Mouse (Mus musculus) MEL (cell line): ENCODE measurements around the gene Ap3b1.

Source experiments
- CHD2 ChIP-seq: IDR thresholded peaks from 2 replicates; pipeline ENCODE4 v1.6.1; 2011; ENCODE audit warnings: low read length, improper control_type of control experiment
- CTCF ChIP-seq, 3 experiments: IDR thresholded peaks in 2 of 3; conservative IDR thresholded peaks in 1 of 3; 2 replicates each; pipeline ENCODE4 v1.5.1; 2011 to 2012; ENCODE audit warnings: low read length in 3 of 3, low read depth in 2 of 3, mild to moderate bottlenecking in 2 of 3, improper control_type of control experiment in 1 of 3, inconsistent platforms in 1 of 3, mixed read lengths in 1 of 3, moderate library complexity in 1 of 3; ENCODE audit not compliant: control insufficient read depth in 1 of 3, insufficient read depth in 1 of 3, poor library complexity in 1 of 3, severe bottlenecking in 1 of 3
- EP300 ChIP-seq, 2 experiments: IDR thresholded peaks; 2 replicates each; pipeline ENCODE4 v1.6.1; 2011; ENCODE audit warnings: improper control_type of control experiment in 2 of 2, low read length in 2 of 2, low read depth in 1 of 2, mild to moderate bottlenecking in 1 of 2
- MAX ChIP-seq: IDR thresholded peaks from 2 replicates; pipeline ENCODE4 v1.6.1; 2011; ENCODE audit warnings: low read length, improper control_type of control experiment
- MEF2A ChIP-seq: IDR thresholded peaks from 2 replicates; pipeline ENCODE4 v1.6.1; 2014; ENCODE audit warnings: low read depth, mild to moderate bottlenecking, inconsistent platforms, low read length, improper control_type of control experiment; ENCODE audit not compliant: poor library complexity, insufficient replicate concordance, severe bottlenecking; ENCODE audit errors: extremely low read depth
- MXI1 ChIP-seq: IDR thresholded peaks from 2 replicates; pipeline ENCODE4 v1.6.1; 2011; ENCODE audit warnings: mild to moderate bottlenecking, low read depth, low read length, improper control_type of control experiment
- TAL1 ChIP-seq: IDR thresholded peaks from 2 replicates; pipeline ENCODE4 v1.6.1; 2012; ENCODE audit warnings: mild to moderate bottlenecking, inconsistent platforms, low read length, moderate library complexity, mixed read lengths
- USF1 ChIP-seq: IDR thresholded peaks from 2 replicates; pipeline ENCODE4 v1.6.1; 2014; ENCODE audit warnings: low read depth, mild to moderate bottlenecking, inconsistent platforms, low read length, improper control_type of control experiment, moderate library complexity
- USF2 ChIP-seq, 2 experiments: IDR thresholded peaks; 2 replicates each; pipeline ENCODE4 v1.6.1; 2011 to 2012; ENCODE audit warnings: improper control_type of control experiment in 2 of 2, low read length in 2 of 2, borderline replicate concordance in 1 of 2, inconsistent platforms in 1 of 2, low read depth in 1 of 2, mild to moderate bottlenecking in 1 of 2; ENCODE audit not compliant: insufficient read depth in 1 of 2
- ZNF384 ChIP-seq: IDR thresholded peaks from 2 replicates; pipeline ENCODE4 v1.6.1; 2012; ENCODE audit warnings: low read depth, mild to moderate bottlenecking, inconsistent platforms, low read length, improper control_type of control experiment

- no peak for TF ChIP-seq TAL1
- no peak for TF ChIP-seq MEF2A
- no peak for TF ChIP-seq CTCF (IDR thresholded peaks at IDR 0.05 in 2 of 3, conservative IDR thresholded peaks at IDR 0.05 in 1 of 3; ENCODE audit: control insufficient read depth in 1 of 3, insufficient read depth in 1 of 3, low read depth in 2 of 3, low read length in 3 of 3, poor library complexity in 1 of 3, severe bottlenecking in 1 of 3)
- TF ChIP-seq CHD2 = no peak
- no peak for TF ChIP-seq USF1
- no peak for TF ChIP-seq EP300 (IDR thresholded peaks at IDR 0.05; ENCODE audit: low read depth in 1 of 2, low read length in 2 of 2)
- TF ChIP-seq ZNF384 = no peak
- TF ChIP-seq MXI1 = no peak
- TF ChIP-seq USF2 (IDR thresholded peaks at IDR 0.05; ENCODE audit: borderline replicate concordance in 1 of 2, insufficient read depth in 1 of 2, low read depth in 1 of 2, low read length in 2 of 2) = no peak
- TF ChIP-seq MAX = no peak
Observed at GRCm38 (mm10) chr13:94497521-94497920, 138.8 kb downstream of the Ap3b1 start.
